7 mouse cellular contexts compared by ENCODE assay signal in genomic region chr12:77531294-77531693, GRCm38 (mm10).
A peak's percentile ranks its signal among the peaks of the same experiment; 100 is the strongest.
DNase-seq lines count a peak whose midpoint lies in the region; ATAC-seq lines count a peak whose summit lies in the region.

No protein-coding gene starts in this region.

- peak; percentile 4 for DNase-seq in ovary, postnatal 14 days (ENCODE audit: low spot score)
- no peak for DNase-seq in ovary, adult 18-20 months (ENCODE audit: low spot score)
- peak; percentile 33 for DNase-seq in adipocyte (ENCODE audit: low spot score)
- DNase-seq in heart, postnatal 36 days, result peak; percentile 49 to 59
- peak; percentile 29 to 58 for DNase-seq in natural killer cell, adult 2 months (ENCODE audit: low spot score in 2 of 2)

- H3K4me1 ChIP-seq in hindbrain, embryonic 12.5 days, result peaks cover 3% of the 10 kb centered on the region

- ATAC-seq in monocyte, adult 5-6 weeks (replicated peaks; ENCODE audit: insufficient number of reproducible peaks, low FRiP score, low TSS enrichment, poor library complexity, severe bottlenecking), result no peak
- no peak for ATAC-seq in hindbrain, embryonic 12.5 days (ENCODE audit: low FRiP score)

- H3K4me3 ChIP-seq in hindbrain, embryonic 12.5 days, result no peak overlapping the region

- 78% methylated on average over 5 of the region's 5 CpGs for WGBS in hindbrain, embryonic 12.5 days

- no peak overlapping the region for H3K27ac ChIP-seq in hindbrain, embryonic 12.5 days

- H3K9me3 ChIP-seq in hindbrain, embryonic 12.5 days (replicated peaks), result no peaks in the 10 kb centered on the region

- no peak overlapping the region for H3K4me2 ChIP-seq in hindbrain, embryonic 12.5 days (replicated peaks)

- no peaks in the 10 kb centered on the region for H3K36me3 ChIP-seq in hindbrain, embryonic 12.5 days

- intact Hi-C loops in heart, postnatal 36 days (cut with DNase I), result loop anchor here (5.0 kb wide), 1 partner anchor 289 kb away; no protein-coding TSS in a partner anchor

- no peaks in the 10 kb centered on the region for H3K27me3 ChIP-seq in hindbrain, embryonic 12.5 days

- no peak overlapping the region for H3K9ac ChIP-seq in hindbrain, embryonic 12.5 days
